In the genomic region with DNA sequence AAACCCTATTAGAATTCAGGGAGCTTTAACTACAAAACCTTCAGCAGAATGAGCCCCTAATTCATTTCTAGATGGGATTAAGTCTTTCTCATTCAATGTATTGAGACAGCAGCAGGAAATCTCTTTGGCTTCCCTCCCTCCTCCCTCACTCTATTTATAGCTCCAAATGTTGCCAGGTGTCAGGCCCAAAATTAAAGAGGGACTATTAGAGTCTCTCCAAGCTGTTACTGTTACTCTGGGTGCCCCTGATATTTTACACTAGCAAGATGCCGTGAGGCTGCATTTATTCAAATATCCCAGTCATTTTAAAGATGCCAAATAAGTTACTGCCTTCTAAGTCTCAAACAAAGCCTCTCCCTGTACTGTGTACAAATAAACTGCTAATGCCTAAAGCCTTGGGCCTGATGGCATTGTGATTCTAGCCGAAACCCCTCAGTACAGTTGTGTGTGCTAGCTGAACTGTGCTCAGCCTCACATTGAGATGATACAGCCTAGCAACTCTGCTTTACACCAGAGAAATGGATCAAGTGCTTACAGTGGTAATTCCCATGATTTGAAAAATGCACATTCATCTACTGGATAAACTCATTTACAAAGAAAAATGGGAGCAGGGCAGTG, we compare ENCODE assay signal across 35 mouse cellular contexts. TPM values are rescaled to one million over a fixed set of nuclear protein-coding genes. Genes with fewer than 3 reads are reported as not detected.
DNase-seq lines count a peak whose midpoint lies in the region; ATAC-seq and TF ChIP-seq lines count a peak whose summit lies in the region.
"Had no signal": no experiment of that assay in that cellular context is flagged by ENCODE, and none has a peak within 500 bp of the region (broad histone marks: within the 10 kb centered on the region; RNA-seq: fewer than 3 reads in every experiment).

No protein-coding gene starts in this region.

- H3K4me3 ChIP-seq in forebrain, postnatal 0 days (ENCODE audit: low read depth, low read length): no peak overlapping the region
- H3K4me3 ChIP-seq in forebrain, embryonic 12.5 days (replicated peaks): no peak overlapping the region
- no peak overlapping the region for H3K4me3 ChIP-seq in hindbrain, postnatal 0 days (ENCODE audit: low read length)
- no peak overlapping the region for H3K4me3 ChIP-seq in hindbrain, embryonic 14.5 days (replicated peaks; ENCODE audit: low read length)
- H3K4me3 ChIP-seq in midbrain, embryonic 16.5 days (ENCODE audit: low read depth, low read length): no peak overlapping the region
- no peak overlapping the region for H3K4me3 ChIP-seq in midbrain, embryonic 13.5 days (replicated peaks)
- H3K4me3 ChIP-seq: embryonic facial prominence, embryonic 10.5 days; embryonic facial prominence, embryonic 13.5 days; erythroblast, embryonic 14.5 days; forebrain, embryonic 13.5 days had no signal

- no peaks in the 10 kb centered on the region for H3K9me3 ChIP-seq in forebrain, postnatal 0 days (ENCODE audit: low read length)
- no peaks in the 10 kb centered on the region for H3K9me3 ChIP-seq in forebrain, embryonic 12.5 days
- H3K9me3 ChIP-seq in hindbrain, postnatal 0 days (ENCODE audit: low read length): no peaks in the 10 kb centered on the region
- no peaks in the 10 kb centered on the region for H3K9me3 ChIP-seq in hindbrain, embryonic 14.5 days (ENCODE audit: control insufficient read depth, low read length)
- no peaks in the 10 kb centered on the region for H3K9me3 ChIP-seq in midbrain, embryonic 16.5 days (replicated peaks; ENCODE audit: control insufficient read depth, low read length, poor library complexity, severe bottlenecking)
- H3K9me3 ChIP-seq in midbrain, embryonic 13.5 days: no peaks in the 10 kb centered on the region
- H3K9me3 ChIP-seq: embryonic facial prominence, embryonic 10.5 days; embryonic facial prominence, embryonic 13.5 days; forebrain, embryonic 13.5 days had no signal

- intact Hi-C loops in gastrocnemius, postnatal 36 days (cut with DNase I): no loop called here

- H3K9ac ChIP-seq in forebrain, postnatal 0 days: no peak overlapping the region
- no peak overlapping the region for H3K9ac ChIP-seq in forebrain, embryonic 12.5 days
- H3K9ac ChIP-seq in hindbrain, postnatal 0 days (replicated peaks; ENCODE audit: low read length): no peak overlapping the region
- no peak overlapping the region for H3K9ac ChIP-seq in hindbrain, embryonic 14.5 days
- H3K9ac ChIP-seq in midbrain, embryonic 16.5 days (ENCODE audit: low read depth, low read length): no peak overlapping the region
- no peak overlapping the region for H3K9ac ChIP-seq in midbrain, embryonic 13.5 days (replicated peaks)
- H3K9ac ChIP-seq: embryonic facial prominence, embryonic 13.5 days; forebrain, embryonic 13.5 days had no signal

- H3K27me3 ChIP-seq in forebrain, postnatal 0 days (ENCODE audit: insufficient read depth, low read length): no peaks in the 10 kb centered on the region
- H3K27me3 ChIP-seq in forebrain, embryonic 12.5 days: no peaks in the 10 kb centered on the region
- H3K27me3 ChIP-seq in hindbrain, postnatal 0 days (ENCODE audit: insufficient read depth, low read length): no peaks in the 10 kb centered on the region
- H3K27me3 ChIP-seq in hindbrain, embryonic 14.5 days (ENCODE audit: control insufficient read depth, insufficient read depth, low read length): no peaks in the 10 kb centered on the region
- H3K27me3 ChIP-seq in midbrain, embryonic 16.5 days (ENCODE audit: control insufficient read depth, insufficient read depth, low read depth, low read length): no peaks in the 10 kb centered on the region
- H3K27me3 ChIP-seq in midbrain, embryonic 13.5 days: no peaks in the 10 kb centered on the region
- H3K27me3 ChIP-seq: CH12.LX; embryonic facial prominence, embryonic 13.5 days; forebrain, embryonic 13.5 days; Patski had no signal

- ATAC-seq in forebrain, postnatal 0 days: no peak
- ATAC-seq in forebrain, embryonic 12.5 days (ENCODE audit: low FRiP score): no peak
- no peak for ATAC-seq in hindbrain, postnatal 0 days
- ATAC-seq in hindbrain, embryonic 14.5 days (ENCODE audit: low FRiP score): no peak
- ATAC-seq in midbrain, embryonic 16.5 days: peak; percentile 62
- no peak for ATAC-seq in midbrain, embryonic 13.5 days
- ATAC-seq: forebrain, embryonic 13.5 days; intestine, postnatal 0 days; Patski had no signal

- 37% methylated on average over 2 of the region's 2 CpGs for WGBS in forebrain, postnatal 0 days
- WGBS in forebrain, embryonic 12.5 days: 62% methylated on average over 2 of the region's 2 CpGs
- 53% methylated on average over 2 of the region's 2 CpGs for WGBS in hindbrain, postnatal 0 days
- 83% methylated on average over 2 of the region's 2 CpGs for WGBS in hindbrain, embryonic 14.5 days
- 46% methylated on average over 2 of the region's 2 CpGs for WGBS in midbrain, embryonic 16.5 days
- 54% methylated on average over 2 of the region's 2 CpGs for WGBS in midbrain, embryonic 13.5 days

- TF ChIP-seq POLR2A in brain, embryonic 14.5 days (IDR thresholded peaks at IDR 0.05; ENCODE audit: borderline replicate concordance, extremely low read depth, insufficient read depth, insufficient read length, poor library complexity, severe bottlenecking): no peak

- H3K4me2 ChIP-seq in forebrain, postnatal 0 days (ENCODE audit: low read depth): no peak overlapping the region
- no peak overlapping the region for H3K4me2 ChIP-seq in forebrain, embryonic 12.5 days
- no peak overlapping the region for H3K4me2 ChIP-seq in hindbrain, postnatal 0 days (ENCODE audit: low read depth, low read length)
- no peak overlapping the region for H3K4me2 ChIP-seq in hindbrain, embryonic 14.5 days (replicated peaks)
- H3K4me2 ChIP-seq in midbrain, embryonic 16.5 days (ENCODE audit: low read length): no peak overlapping the region
- H3K4me2 ChIP-seq in midbrain, embryonic 13.5 days (replicated peaks): no peak overlapping the region
- H3K4me2 ChIP-seq: embryonic facial prominence, embryonic 13.5 days; forebrain, embryonic 13.5 days; heart, embryonic 11.5 days had no signal

- H3K4me1 ChIP-seq in forebrain, postnatal 0 days (ENCODE audit: insufficient read depth): no peaks in the 10 kb centered on the region
- H3K4me1 ChIP-seq in forebrain, embryonic 12.5 days: peaks cover 4% of the 10 kb centered on the region; the same call in 1 of the 2 replicates
- H3K4me1 ChIP-seq in hindbrain, postnatal 0 days (ENCODE audit: insufficient read depth, low read length): no peaks in the 10 kb centered on the region
- no peaks in the 10 kb centered on the region for H3K4me1 ChIP-seq in hindbrain, embryonic 14.5 days (replicated peaks; ENCODE audit: control insufficient read depth, insufficient read depth, low read length)
- H3K4me1 ChIP-seq in midbrain, embryonic 16.5 days (ENCODE audit: control insufficient read depth, insufficient read depth, low read length): no peaks in the 10 kb centered on the region; the same call in 1 of the 2 replicates
- peaks cover 5% of the 10 kb centered on the region; the same call in 1 of the 2 replicates for H3K4me1 ChIP-seq in midbrain, embryonic 13.5 days (replicated peaks)
- H3K4me1 ChIP-seq: embryonic facial prominence, embryonic 10.5 days; embryonic facial prominence, embryonic 13.5 days; forebrain, embryonic 13.5 days had no signal

- no peak overlapping the region for H3K27ac ChIP-seq in forebrain, postnatal 0 days (ENCODE audit: low read depth, low read length)
- no peak overlapping the region for H3K27ac ChIP-seq in forebrain, embryonic 12.5 days
- no peak overlapping the region for H3K27ac ChIP-seq in hindbrain, postnatal 0 days
- H3K27ac ChIP-seq in hindbrain, embryonic 14.5 days: no peak overlapping the region
- H3K27ac ChIP-seq in midbrain, embryonic 16.5 days (ENCODE audit: low read length): no peak overlapping the region
- no peak overlapping the region for H3K27ac ChIP-seq in midbrain, embryonic 13.5 days
- H3K27ac ChIP-seq: embryonic facial prominence, embryonic 10.5 days; embryonic facial prominence, embryonic 13.5 days; forebrain, embryonic 13.5 days had no signal

- DNase-seq in forebrain, postnatal 0 days: peak; percentile 2
- peak; percentile 31 for DNase-seq in hindbrain, postnatal 0 days (ENCODE audit: low spot score)
- DNase-seq in hindbrain, embryonic 14.5 days (ENCODE audit: low spot score): no peak
- DNase-seq in brain, embryonic 14.5 days (ENCODE audit: low read depth): peak; percentile 24
- no peak for DNase-seq in gastrocnemius, postnatal 36 days
- DNase-seq: adrenal gland, postnatal 10 days; adrenal gland, postnatal 36 days; B cell, adult 2 months; cerebellum, adult 11-12 months; cerebellum, adult 8-10 months; cerebellum, postnatal 36 days; embryo, embryonic 11 days; gastrocnemius, postnatal 10 days had no signal

- no peaks in the 10 kb centered on the region for H3K36me3 ChIP-seq in forebrain, postnatal 0 days (ENCODE audit: insufficient read depth)
- H3K36me3 ChIP-seq in forebrain, embryonic 12.5 days (replicated peaks): no peaks in the 10 kb centered on the region
- no peaks in the 10 kb centered on the region for H3K36me3 ChIP-seq in hindbrain, postnatal 0 days (ENCODE audit: insufficient read depth, low read length)
- H3K36me3 ChIP-seq in hindbrain, embryonic 14.5 days (replicated peaks; ENCODE audit: control insufficient read depth, insufficient read depth): no peaks in the 10 kb centered on the region
- no peaks in the 10 kb centered on the region for H3K36me3 ChIP-seq in midbrain, embryonic 16.5 days (ENCODE audit: control insufficient read depth, insufficient read depth, low read length)
- no peaks in the 10 kb centered on the region for H3K36me3 ChIP-seq in midbrain, embryonic 13.5 days
- H3K36me3 ChIP-seq: embryonic facial prominence, embryonic 10.5 days; embryonic facial prominence, embryonic 13.5 days; G1E had no signal

- TF ChIP-seq CTCF in forebrain, postnatal 0 days (IDR thresholded peaks at IDR 0.05; ENCODE audit: low read depth): no peak
- TF ChIP-seq CTCF in hindbrain, postnatal 0 days (IDR thresholded peaks at IDR 0.05; ENCODE audit: low read depth): no peak
- TF ChIP-seq CTCF in brain, embryonic 14.5 days (IDR thresholded peaks at IDR 0.05; ENCODE audit: borderline replicate concordance, extremely low read depth, insufficient read depth, insufficient read length): no peak

RNA-seq across cellular contexts. Expression of a gene that starts 36.4 kb away (rescaled TPM):
- not detected in 2 replicates for total RNA-seq in forebrain, postnatal 0 days (2014; rRNA removed)
- not detected in 2 replicates for polyA plus RNA-seq in forebrain, postnatal 0 days (2015; fragmentation: Nextera tagmentation; extraction: Ambion mirVana)
- polyA plus RNA-seq in forebrain, embryonic 12.5 days (2016; fragmentation: Nextera tagmentation; extraction: Ambion mirVana): not detected in 2 replicates
- total RNA-seq in hindbrain, postnatal 0 days (2014; rRNA removed): not detected in 2 replicates
- not detected in 2 replicates for polyA plus RNA-seq in hindbrain, postnatal 0 days (2015; fragmentation: Nextera tagmentation; extraction: Ambion mirVana)
- polyA plus RNA-seq in hindbrain, embryonic 14.5 days (2014; fragmentation: Nextera tagmentation; extraction: Ambion mirVana): not detected in 2 replicates
- polyA plus RNA-seq in midbrain, embryonic 16.5 days (2015; fragmentation: Nextera tagmentation; extraction: Ambion mirVana): not detected in 2 replicates
- polyA plus RNA-seq in midbrain, embryonic 13.5 days (2015; fragmentation: Nextera tagmentation; extraction: Ambion mirVana): not detected in 2 replicates
- not detected in 2 replicates for polyA plus RNA-seq in brain, embryonic 14.5 days (2012; rRNA removed)
- total RNA-seq in gastrocnemius, postnatal 36 days (2021): not detected
- total RNA-seq: adrenal gland, adult 18-20 months; adrenal gland, postnatal 10 days; adrenal gland, postnatal 36 days; CH12.LX; gastrocnemius, adult 18-20 months; gastrocnemius, postnatal 10 days; gastrocnemius, postnatal 4 days; heart, adult 8-10 months; heart, postnatal 25 days; hematopoietic stem cell, adult 5-6 weeks had no signal
- polyA plus RNA-seq: cortical plate, adult 2 months; embryonic facial prominence, embryonic 10.5 days; embryonic facial prominence, embryonic 13.5 days; erythroblast, embryonic 14.5 days; forebrain, embryonic 13.5 days; heart, embryonic 11.5 days; heart, embryonic 14.5 days; heart, postnatal 0 days; intestine, embryonic 14.5 days; intestine, postnatal 0 days; Patski had no signal

RNA-seq across cellular contexts. Expression of a gene that starts 56.6 kb away (rescaled TPM):
- not detected in 2 replicates for total RNA-seq in forebrain, postnatal 0 days (2014; rRNA removed)
- polyA plus RNA-seq in forebrain, postnatal 0 days (2015; fragmentation: Nextera tagmentation; extraction: Ambion mirVana): not detected in 2 replicates
- not detected in 2 replicates for polyA plus RNA-seq in forebrain, embryonic 12.5 days (2016; fragmentation: Nextera tagmentation; extraction: Ambion mirVana)
- total RNA-seq in hindbrain, postnatal 0 days (2014; rRNA removed): 0.26 TPM in 1 of 2 replicates, not detected in the other
- polyA plus RNA-seq in hindbrain, postnatal 0 days (2015; fragmentation: Nextera tagmentation; extraction: Ambion mirVana): 0.11 TPM in 1 of 2 replicates, not detected in the other
- not detected in 2 replicates for polyA plus RNA-seq in hindbrain, embryonic 14.5 days (2014; fragmentation: Nextera tagmentation; extraction: Ambion mirVana)
- polyA plus RNA-seq in midbrain, embryonic 16.5 days (2015; fragmentation: Nextera tagmentation; extraction: Ambion mirVana): not detected in 2 replicates
- polyA plus RNA-seq in midbrain, embryonic 13.5 days (2015; fragmentation: Nextera tagmentation; extraction: Ambion mirVana): not detected in 2 replicates
- 0.04 TPM in 1 of 2 replicates, not detected in the other for polyA plus RNA-seq in brain, embryonic 14.5 days (2012; rRNA removed)
- not detected for total RNA-seq in gastrocnemius, postnatal 36 days (2021)
- total RNA-seq: adrenal gland, adult 18-20 months; adrenal gland, postnatal 10 days; adrenal gland, postnatal 36 days; CH12.LX; gastrocnemius, adult 18-20 months; gastrocnemius, postnatal 10 days; gastrocnemius, postnatal 4 days; heart, adult 8-10 months; heart, postnatal 25 days; hematopoietic stem cell, adult 5-6 weeks had no signal
- polyA plus RNA-seq: cortical plate, adult 2 months; embryonic facial prominence, embryonic 10.5 days; embryonic facial prominence, embryonic 13.5 days; erythroblast, embryonic 14.5 days; forebrain, embryonic 13.5 days; G1E; heart, embryonic 11.5 days; heart, embryonic 14.5 days; heart, postnatal 0 days; Patski had no signal

Comparison
In these comparisons a context has a peak if more than half of its experiments do, and no peak if none do; other contexts are left out.
1. DNase-seq: peak in forebrain, postnatal 0 days (single experiment), hindbrain, postnatal 0 days (single experiment) and brain, embryonic 14.5 days (single experiment); none in hindbrain, embryonic 14.5 days (single experiment) and gastrocnemius, postnatal 36 days (0 of 2).